Mouse (Mus musculus) E14TG2a.4 (cell line): Measurements from ENCODE around the gene Galnt10.
"Not testable (repeated sequence)": the region's sequence is repeated elsewhere in the genome, so short reads cannot be mapped to it uniquely, and the experiment has no call there.

Experiments used
- H3K27me3 ChIP-seq: 2 replicates; pipeline ENCODE4 v1.6.1; 2014; ENCODE audit warnings: low read length, control low read depth; ENCODE audit not compliant: insufficient read depth
- H3K36me3 ChIP-seq: 2 replicates; pipeline ENCODE4 v1.6.1; 2014; ENCODE audit warnings: low read length, control low read depth; ENCODE audit not compliant: insufficient read depth
- H3K4me1 ChIP-seq: replicated peaks from 2 replicates; pipeline ENCODE4 v1.6.1; 2014; ENCODE audit warnings: low read depth, low read length, control low read depth
- H3K4me3 ChIP-seq: replicated peaks from 2 replicates; pipeline ENCODE4 v1.5.1; 2014; ENCODE audit warnings: mild to moderate bottlenecking, low read length
- H3K9me3 ChIP-seq: 2 replicates; pipeline ENCODE4 v1.6.1; 2014; ENCODE audit warnings: low read length, control low read depth
- CTCF ChIP-seq: conservative IDR thresholded peaks from 2 replicates; pipeline ENCODE4 v1.5.1; 2014; ENCODE audit warnings: low read length
- NANOG ChIP-seq: IDR thresholded peaks from 2 replicates; pipeline ENCODE4 v1.6.1; 2014; ENCODE audit warnings: borderline replicate concordance, low read length, mixed read lengths
- POU5F1 ChIP-seq: IDR thresholded peaks from 2 replicates; pipeline ENCODE4 v1.6.1; 2014; ENCODE audit warnings: low read length, borderline replicate concordance

Gene Galnt10

DNA sequence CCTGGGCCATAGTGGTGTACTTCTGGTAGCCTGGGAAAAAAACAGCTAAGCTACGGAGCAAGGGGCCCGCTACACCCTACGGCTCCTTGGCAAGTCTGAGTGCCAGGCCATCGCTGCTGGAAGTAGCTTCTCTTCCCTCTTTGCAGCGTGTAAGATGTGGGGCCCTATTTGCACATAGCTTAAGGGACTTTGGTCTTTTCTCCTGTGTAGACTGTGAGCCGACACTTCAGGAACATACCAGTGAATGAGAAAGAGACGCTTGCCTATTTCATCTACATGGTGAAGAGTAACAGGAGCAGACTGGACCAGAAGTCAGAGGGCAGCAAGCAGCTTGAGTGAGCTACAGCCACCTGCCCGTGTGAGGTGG, 164.5 kb downstream of the Galnt10 start:
- TF ChIP-seq POU5F1, result no peak
- no peaks in the 10 kb centered on the region for H3K27me3 ChIP-seq
- H3K4me3 ChIP-seq, result no peak overlapping the region
- no peaks in the 10 kb centered on the region for H3K9me3 ChIP-seq
- H3K36me3 ChIP-seq, result peaks cover 69% of the 10 kb centered on the region
- peaks cover 27% of the 10 kb centered on the region for H3K4me1 ChIP-seq

DNA sequence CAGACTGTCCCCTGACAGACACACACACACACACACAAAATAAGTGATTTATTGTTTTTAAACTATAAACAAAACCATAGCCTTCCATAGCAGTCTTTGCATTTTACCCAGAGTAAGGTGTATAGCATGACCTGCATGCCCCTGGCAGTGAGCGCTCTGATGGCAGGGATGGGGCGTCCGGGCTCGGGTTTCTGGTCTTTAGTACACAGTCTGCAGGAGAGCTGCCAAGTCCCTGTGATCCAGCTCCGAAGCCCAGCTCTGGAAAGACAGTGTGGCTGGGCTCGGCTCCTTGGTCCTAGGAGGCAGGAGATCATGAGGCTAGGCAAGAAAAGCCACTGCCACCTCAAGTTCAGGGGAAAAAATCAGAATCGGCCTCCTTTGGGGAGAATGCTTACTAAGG, 165.8 kb downstream of the Galnt10 start:
- Histone ChIP-seq H3K9me3 (no peaks in the 10 kb centered on the region), H3K4me1 (peaks cover 29% of the 10 kb centered on the region), H3K27me3 (no peaks in the 10 kb centered on the region), H3K36me3 (peaks cover 65% of the 10 kb centered on the region), H3K4me3 (no peak overlapping the region)
- TF ChIP-seq NANOG (no peak), POU5F1 (no peak), CTCF (no peak)

DNA sequence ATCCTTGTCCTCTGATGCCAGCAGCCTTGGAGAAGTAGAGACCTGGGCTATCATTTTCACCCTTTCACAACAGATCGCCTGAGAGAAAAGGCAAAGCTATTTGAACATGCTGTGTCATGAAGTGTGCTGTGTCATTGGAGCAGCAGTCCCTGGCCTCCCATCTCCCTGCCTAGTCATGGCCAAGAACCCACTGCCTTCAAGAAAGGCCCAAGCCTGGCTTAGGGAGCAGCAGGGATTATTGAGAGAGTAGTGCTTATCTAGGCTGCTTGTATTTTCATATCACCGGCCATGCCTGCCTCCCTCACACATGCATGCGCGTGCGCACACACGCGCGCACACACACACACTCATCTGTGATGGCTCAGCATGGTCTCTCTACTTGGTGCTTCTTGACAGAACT, 167.0 kb downstream of the Galnt10 start:
- peaks cover 53% of the 10 kb centered on the region for H3K36me3 ChIP-seq
- no peaks in the 10 kb centered on the region for H3K27me3 ChIP-seq
- no peaks in the 10 kb centered on the region for H3K9me3 ChIP-seq
- H3K4me1 ChIP-seq, result peaks cover 29% of the 10 kb centered on the region
- no peak overlapping the region for H3K4me3 ChIP-seq
- TF ChIP-seq CTCF (no peak), POU5F1 (no peak), NANOG (no peak)

DNA sequence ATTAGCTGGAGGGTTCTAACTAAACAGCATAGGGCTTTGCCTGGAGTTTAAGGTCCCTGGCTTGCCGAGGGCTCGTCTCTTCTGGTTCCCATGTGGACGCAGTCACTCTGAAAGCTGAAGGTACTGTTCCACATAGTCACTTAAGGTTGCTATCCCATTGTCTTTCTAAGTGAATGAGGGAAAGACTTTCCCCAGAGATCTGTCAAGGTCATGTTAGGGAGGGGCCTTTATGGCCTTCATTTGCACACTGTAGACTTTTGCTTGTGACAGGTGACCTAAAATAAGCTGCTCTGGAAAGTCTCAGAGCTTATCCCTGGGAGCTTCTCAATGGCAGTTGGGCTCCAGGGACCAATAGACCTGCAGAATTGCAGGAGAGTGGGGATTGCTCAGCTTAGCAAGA, 168.4 kb downstream of the Galnt10 start:
- H3K4me1 ChIP-seq, result peaks cover 26% of the 10 kb centered on the region
- no peak for TF ChIP-seq CTCF
- no peak for TF ChIP-seq NANOG
- TF ChIP-seq POU5F1, result no peak
- H3K36me3 ChIP-seq, result peaks cover 41% of the 10 kb centered on the region
- peak overlapping the region; percentile 6; the same call in 1 of the 2 replicates for H3K4me3 ChIP-seq
- H3K27me3 ChIP-seq, result no peaks in the 10 kb centered on the region
- no peaks in the 10 kb centered on the region for H3K9me3 ChIP-seq

DNA sequence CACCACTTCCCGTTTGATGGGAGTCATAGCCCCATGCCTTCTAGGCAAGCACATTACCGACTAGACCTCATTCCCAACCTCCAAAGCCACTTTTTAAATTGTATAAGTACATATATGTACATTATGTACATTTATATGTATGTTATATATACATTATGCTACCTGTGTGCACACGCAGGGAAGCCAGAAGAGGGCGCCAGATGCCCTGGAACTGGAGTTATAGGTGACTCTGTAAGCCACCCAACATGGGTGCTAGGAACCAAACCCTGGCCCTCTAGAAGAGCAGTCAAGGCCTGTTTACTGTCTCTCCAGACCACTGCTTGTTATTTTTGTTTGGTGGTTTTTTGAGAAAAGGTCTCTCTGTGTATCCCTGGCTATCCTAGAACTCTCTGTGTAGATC, 172.9 kb downstream of the Galnt10 start:
- H3K4me3 ChIP-seq, result no peak overlapping the region
- H3K4me1 ChIP-seq, result peaks cover 28% of the 10 kb centered on the region
- H3K9me3 ChIP-seq, result no peaks in the 10 kb centered on the region
- TF ChIP-seq CTCF (peak; percentile 54), POU5F1 (no peak)
- H3K36me3 ChIP-seq, result peaks cover 1% of the 10 kb centered on the region; the same call in 1 of the 2 replicates
- 0 out of 2 replicates have a peak, but pooled peaks cover 4% of the 10 kb centered on the region for H3K27me3 ChIP-seq

- Histone ChIP-seq H3K36me3 (no peaks in the 10 kb centered on the region), H3K4me1 (peaks cover 16% of the 10 kb centered on the region)
- TF ChIP-seq POU5F1 (no peak), CTCF (peak; percentile 89)
Observed at GRCm38 (mm10) chr11:57819999-57820581, 174.8 kb downstream of the Galnt10 start.

GRCm38 (mm10) chr11:57823159-57823558, 177.9 kb downstream of the Galnt10 start:
- H3K27me3 ChIP-seq, result peaks cover 28% of the 10 kb centered on the region
- H3K4me1 ChIP-seq, result peaks cover 30% of the 10 kb centered on the region
- not testable (repeated sequence) for H3K4me3 ChIP-seq, H3K36me3 ChIP-seq, H3K9me3 ChIP-seq

More at GRCm38 (mm10) chr11:57819999-57820581, 174.8 kb downstream of the Galnt10 start:
- Histone ChIP-seq H3K4me3 (no peak overlapping the region), H3K9me3 (no peaks in the 10 kb centered on the region), H3K27me3 (0 out of 2 replicates have a peak, but pooled peaks cover 4% of the 10 kb centered on the region)

- no peak overlapping the region for H3K4me3 ChIP-seq
- peaks cover 35% of the 10 kb centered on the region for H3K4me1 ChIP-seq
- no peaks in the 10 kb centered on the region for H3K9me3 ChIP-seq
- TF ChIP-seq POU5F1, result no peak
- TF ChIP-seq CTCF, result no peak
- no peak for TF ChIP-seq NANOG
- H3K36me3 ChIP-seq, result no peaks in the 10 kb centered on the region
- peaks cover 33% of the 10 kb centered on the region for H3K27me3 ChIP-seq
Observed at GRCm38 (mm10) chr11:57823714-57824113, 178.5 kb downstream of the Galnt10 start.

- peak; percentile 24; the same call in 1 of the 2 replicates for TF ChIP-seq CTCF
- peak overlapping the region; percentile 29; the same call in 1 of the 2 replicates for H3K4me3 ChIP-seq
- peaks cover 49% of the 10 kb centered on the region for H3K4me1 ChIP-seq
- H3K27me3 ChIP-seq, result peaks cover 45% of the 10 kb centered on the region
- H3K9me3 ChIP-seq, H3K36me3 ChIP-seq: not testable (repeated sequence)
Observed at GRCm38 (mm10) chr11:57825234-57825633, 180.0 kb downstream of the Galnt10 start.
